Mouse (Mus musculus) neural tube, embryonic 13.5 days (tissue): ENCODE data around the gene Pbx3. TPM values are rescaled to one million over a fixed set of nuclear protein-coding genes. Genes with fewer than 3 reads are reported as not detected.

ENCODE experiments used
- ATAC-seq: fragments of 200-750 bp; cut with Nextera tagmentation; 2 replicates; pipeline ENCODE4 v1.8.0; 2017; ENCODE audit warnings: low read depth, mild to moderate bottlenecking, moderate TSS enrichment, moderate library complexity
- H3K27ac ChIP-seq: fragments of 300-500 bp; sonication (generic); replicated peaks from 2 replicates; pipeline ENCODE4 v1.5.1; 2015; ENCODE audit warnings: moderate library complexity, mild to moderate bottlenecking, inconsistent platforms
- H3K27me3 ChIP-seq: fragments of 300-500 bp; sonication (generic); 2 replicates; pipeline ENCODE4 v1.6.1; 2015; ENCODE audit warnings: mild to moderate bottlenecking, inconsistent platforms
- H3K36me3 ChIP-seq: fragments of 300-500 bp; sonication (generic); 2 replicates; pipeline ENCODE4 v1.6.1; 2015; ENCODE audit warnings: mild to moderate bottlenecking, inconsistent platforms
- H3K4me1 ChIP-seq: fragments of 300-500 bp; sonication (generic); replicated peaks from 2 replicates; pipeline ENCODE4 v1.6.1; 2015; ENCODE audit warnings: inconsistent platforms
- H3K4me2 ChIP-seq: fragments of 300-500 bp; sonication (generic); 2 replicates; pipeline ENCODE4 v1.6.1; 2015; ENCODE audit warnings: inconsistent platforms, mild to moderate bottlenecking, moderate library complexity
- H3K4me3 ChIP-seq: fragments of 300-500 bp; sonication (generic); 2 replicates; pipeline ENCODE4 v1.5.1; 2015; ENCODE audit warnings: mild to moderate bottlenecking, inconsistent platforms
- H3K9ac ChIP-seq: fragments of 300-500 bp; sonication (generic); 2 replicates; pipeline ENCODE4 v1.6.1; 2015; ENCODE audit warnings: moderate library complexity, mild to moderate bottlenecking, inconsistent platforms
- H3K9me3 ChIP-seq: fragments of 300-500 bp; sonication (generic); 2 replicates; pipeline ENCODE4 v1.6.1; 2016; ENCODE audit warnings: inconsistent platforms
- WGBS: fragments of 180-500 bp; shearing (Covaris S2); methylation state at CpG from one replicate; pipeline ENCODE4 v1.1.7; 2015; 5-methylcytosine and 5-hydroxymethylcytosine counted together
- polyA plus RNA-seq: library from polyadenylated mRNA; unstranded; fragments of >200 nt; fragmentation: Nextera tagmentation; extraction: Ambion mirVana; gene quantifications from 2 replicates; pipeline ENCODE4 v1.2.1, GENCODE M21; 2015

Pbx3 gene
- polyA plus RNA-seq, 1 experiment from 2014 or later, result 109 TPM

DNA sequence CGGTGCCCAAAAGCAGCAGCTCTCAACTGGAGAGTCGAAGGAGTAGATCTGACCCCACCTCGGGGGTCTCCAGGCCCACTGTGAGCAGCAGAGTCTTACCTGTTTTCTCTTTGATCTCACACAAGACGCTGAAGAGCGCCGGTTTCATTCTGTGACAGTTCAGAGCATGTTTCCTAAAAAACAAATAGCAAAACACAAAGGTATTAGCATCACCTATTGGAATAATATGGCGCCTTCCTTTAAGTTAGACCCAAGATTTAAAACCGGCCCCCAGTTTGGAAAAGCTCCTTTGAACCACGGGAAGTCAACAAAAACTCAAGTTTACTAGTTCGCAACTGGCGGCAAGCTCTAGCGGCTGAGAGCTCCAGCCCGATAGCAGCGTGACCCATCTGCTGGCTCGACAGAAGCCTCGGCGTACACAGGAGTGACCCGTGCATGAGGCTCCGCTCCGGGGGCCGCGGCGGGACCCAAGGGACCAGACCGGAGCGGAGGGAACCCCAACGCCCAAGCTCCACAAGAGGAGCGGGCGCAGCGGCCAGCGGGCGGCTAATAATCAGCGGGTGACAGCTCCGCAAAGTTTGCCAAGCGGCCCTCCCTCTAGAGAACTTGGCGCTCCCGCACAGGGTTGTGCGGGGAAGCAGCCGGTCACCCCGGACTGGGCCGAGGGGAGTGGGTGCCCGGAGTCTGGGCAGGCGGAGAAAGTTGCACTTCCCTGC is 2.1 kb downstream of the Pbx3 start:
- under 1% methylated on average over 42 of the region's 42 CpGs for WGBS
- Histone ChIP-seq H3K4me1 (peaks cover 44% of the 10 kb centered on the region), H3K27me3 (no peaks in the 10 kb centered on the region), H3K36me3 (no peaks in the 10 kb centered on the region), H3K9ac (peak overlapping the region; percentile 98), H3K4me2 (peak overlapping the region; percentile 94), H3K27ac (peak overlapping the region; percentile 99), H3K9me3 (no peaks in the 10 kb centered on the region), H3K4me3 (peak overlapping the region; percentile 77)
- ATAC-seq, result no peak

DNA sequence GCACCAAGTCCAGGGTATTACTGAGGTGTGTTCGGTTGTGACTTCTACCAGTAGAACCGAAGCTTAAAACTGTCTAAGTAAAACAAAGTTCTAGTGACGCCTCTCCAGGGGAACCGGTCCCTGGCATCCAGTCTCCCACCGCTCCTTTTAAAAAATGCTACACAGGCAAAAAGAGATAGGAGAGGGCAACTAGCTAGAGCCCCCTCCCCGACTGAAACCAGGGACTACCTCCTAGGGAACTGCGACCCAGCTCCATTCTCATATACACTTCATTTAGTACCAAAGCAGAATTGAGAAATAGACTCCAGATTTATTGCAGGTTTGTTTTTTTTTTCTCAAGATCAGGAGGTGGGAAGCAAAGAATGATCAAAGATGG is 2.6 kb downstream of the Pbx3 start:
- Histone ChIP-seq H3K9me3 (no peaks in the 10 kb centered on the region), H3K9ac (peak overlapping the region; percentile 98), H3K27ac (peak overlapping the region; percentile 99), H3K36me3 (no peaks in the 10 kb centered on the region), H3K4me2 (peak overlapping the region; percentile 94), H3K4me1 (peaks cover 44% of the 10 kb centered on the region), H3K4me3 (peak overlapping the region; percentile 77), H3K27me3 (no peaks in the 10 kb centered on the region)
- WGBS, result 5% methylated on average over 7 of the region's 7 CpGs
- no peak for ATAC-seq

DNA sequence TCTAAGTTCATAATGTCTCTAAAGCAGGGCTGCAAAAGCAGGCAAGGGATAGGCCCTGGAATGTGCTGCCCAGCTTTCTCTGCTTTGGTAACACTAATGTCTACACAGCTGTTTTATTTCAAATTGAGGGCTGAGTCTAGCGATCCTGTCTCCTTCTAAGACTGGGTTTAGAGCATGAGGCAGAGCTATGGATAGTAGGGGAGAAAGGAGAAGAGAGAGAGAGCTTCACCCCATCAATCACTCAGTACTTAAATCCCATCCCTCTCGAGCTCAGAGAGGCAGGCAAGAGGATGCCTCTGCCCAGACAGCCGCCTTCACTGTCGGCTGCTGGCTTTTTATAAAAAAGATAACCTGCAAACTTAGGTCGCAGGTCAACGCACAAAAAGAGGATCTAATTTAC is 4.5 kb downstream of the Pbx3 start:
- Histone ChIP-seq H3K27me3 (no peaks in the 10 kb centered on the region), H3K36me3 (no peaks in the 10 kb centered on the region), H3K9ac (peak overlapping the region; percentile 66), H3K4me3 (peak overlapping the region; percentile 37), H3K9me3 (no peaks in the 10 kb centered on the region), H3K27ac (peak overlapping the region; percentile 84), H3K4me1 (peaks cover 47% of the 10 kb centered on the region), H3K4me2 (peak overlapping the region; percentile 57)
- ATAC-seq, result no peak
- 21% methylated on average over 6 of the region's 6 CpGs for WGBS

DNA sequence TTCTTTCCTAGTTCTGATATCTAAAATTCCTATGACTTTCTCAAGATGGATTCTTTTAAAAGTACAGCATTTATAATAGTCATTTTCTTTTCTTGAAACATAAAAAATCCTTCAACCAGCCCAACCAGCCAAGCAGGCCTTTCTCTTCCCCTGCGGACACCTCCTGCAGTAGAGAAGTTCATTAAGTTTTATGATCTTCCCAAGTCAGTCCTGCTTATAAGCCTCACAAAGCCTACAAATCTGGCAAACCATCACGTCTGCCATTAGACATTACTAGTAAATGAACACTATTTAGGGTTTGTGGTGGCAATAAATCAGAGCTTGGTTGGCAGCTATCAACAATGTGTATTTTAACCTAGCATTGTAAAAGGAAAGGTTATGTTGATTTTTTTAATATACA is 5.9 kb downstream of the Pbx3 start:
- Histone ChIP-seq H3K9ac (0 out of 2 replicates have a peak overlapping the region, but pooled peaks have one; percentile 26), H3K4me2 (peak overlapping the region; percentile 48), H3K4me1 (peaks cover 46% of the 10 kb centered on the region), H3K9me3 (no peaks in the 10 kb centered on the region), H3K27me3 (no peaks in the 10 kb centered on the region), H3K27ac (no peak overlapping the region), H3K36me3 (no peaks in the 10 kb centered on the region), H3K4me3 (peak overlapping the region; percentile 23; the same call in 1 of the 2 replicates)
- WGBS, result 16% methylated on average over 2 of the region's 2 CpGs
- ATAC-seq, result no peak

DNA sequence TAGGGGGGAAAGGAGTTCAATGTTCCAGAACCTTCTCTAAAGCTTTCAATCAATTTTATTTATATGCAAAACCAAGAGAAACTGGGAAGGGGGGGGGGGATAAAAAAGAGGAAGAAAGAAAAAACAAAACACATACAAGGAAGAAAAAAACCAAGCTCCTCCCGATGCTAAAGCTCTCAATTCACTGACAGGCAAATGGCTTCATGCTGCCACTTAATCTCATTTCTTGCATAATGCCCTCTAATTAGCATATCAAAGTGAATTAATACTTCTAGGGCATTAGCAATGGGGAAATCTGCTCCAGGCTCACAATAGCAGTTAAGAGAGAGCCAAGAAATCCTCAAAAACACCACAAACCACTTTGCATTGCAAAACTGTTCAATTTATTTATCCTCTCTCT is 9.3 kb downstream of the Pbx3 start:
- Histone ChIP-seq H3K4me3 (no peak overlapping the region), H3K27me3 (no peaks in the 10 kb centered on the region), H3K9me3 (no peaks in the 10 kb centered on the region), H3K9ac (peak overlapping the region; percentile 38; the same call in 1 of the 2 replicates), H3K4me2 (peak overlapping the region; percentile 36), H3K4me1 (peaks cover 49% of the 10 kb centered on the region), H3K36me3 (no peaks in the 10 kb centered on the region), H3K27ac (peak overlapping the region; percentile 62)
- ATAC-seq, result no peak
- 0% methylated on average over 1 of the region's 1 CpGs for WGBS

DNA sequence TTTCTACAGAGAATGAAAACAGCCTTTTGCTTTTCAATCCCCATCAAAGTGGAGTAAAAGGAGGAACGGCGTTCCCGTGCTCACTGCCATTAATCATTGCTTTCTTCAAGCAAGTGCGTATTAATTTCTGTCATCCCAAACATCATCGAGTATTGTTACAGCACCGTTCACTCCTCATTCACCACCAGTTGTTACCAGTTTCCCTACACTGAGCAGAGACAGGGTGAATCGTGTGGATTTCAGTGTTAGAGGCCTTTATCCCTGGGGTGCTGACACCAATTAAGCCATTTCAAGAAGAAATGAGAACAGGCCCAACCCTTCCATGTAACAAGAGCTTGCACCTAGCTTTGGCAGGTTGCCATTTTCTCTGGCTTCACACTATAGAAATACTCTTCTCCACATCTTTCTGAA is 17.1 kb downstream of the Pbx3 start:
- Histone ChIP-seq H3K9me3 (no peaks in the 10 kb centered on the region), H3K9ac (peak overlapping the region; percentile 54), H3K4me2 (peak overlapping the region; percentile 18), H3K4me3 (no peak overlapping the region), H3K27ac (peak overlapping the region; percentile 74), H3K36me3 (no peaks in the 10 kb centered on the region), H3K27me3 (no peaks in the 10 kb centered on the region), H3K4me1 (peaks cover 56% of the 10 kb centered on the region)
- ATAC-seq, result no peak
- 15% methylated on average over 7 of the region's 7 CpGs for whole genome bisulfite sequencing

DNA sequence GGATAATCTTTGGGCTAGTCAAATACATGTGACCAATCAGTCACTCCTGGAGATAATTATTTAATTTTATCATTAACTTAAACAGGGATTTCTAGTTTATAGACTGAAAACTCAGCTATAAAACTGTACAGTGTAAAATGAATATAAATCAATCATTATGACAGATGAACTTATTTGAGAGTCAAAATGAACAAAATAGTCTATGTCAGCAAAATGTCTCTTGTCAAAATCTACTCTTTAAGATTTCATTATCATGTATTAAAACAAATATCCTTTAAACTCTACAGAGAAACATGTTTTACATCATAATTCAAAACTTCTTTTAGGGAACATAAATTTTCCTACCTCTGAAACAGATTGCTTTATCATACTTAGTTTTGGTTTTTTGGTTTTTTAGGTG is 20.9 kb downstream of the Pbx3 start:
- ATAC-seq, result no peak
- no peaks in the 10 kb centered on the region for H3K27me3 ChIP-seq
- no peak overlapping the region for H3K4me3 ChIP-seq
- no peak overlapping the region for H3K9ac ChIP-seq
- H3K27ac ChIP-seq, result no peak overlapping the region
- no peaks in the 10 kb centered on the region for H3K9me3 ChIP-seq
- H3K4me2 ChIP-seq, result no peak overlapping the region
- H3K36me3 ChIP-seq, result no peaks in the 10 kb centered on the region
- H3K4me1 ChIP-seq, result peaks cover 40% of the 10 kb centered on the region

DNA sequence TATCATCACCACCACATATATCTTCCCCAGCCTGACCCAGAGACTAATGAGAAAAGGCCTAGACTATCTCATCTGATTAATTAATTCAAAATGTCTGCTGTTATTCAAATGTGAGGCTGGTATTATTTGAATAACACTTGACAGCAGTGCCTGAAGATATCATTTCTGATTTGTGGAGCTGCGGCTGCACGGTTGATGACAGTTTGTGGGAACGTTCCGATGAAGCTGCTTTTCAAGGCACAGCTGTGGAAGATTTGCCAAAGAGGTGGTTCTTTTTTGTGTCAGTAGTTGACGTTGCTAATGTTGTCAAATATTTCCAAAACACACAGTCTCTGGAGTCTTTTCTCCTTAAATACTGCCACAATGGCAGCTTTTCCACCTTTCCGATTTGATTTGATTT is 25.8 kb downstream of the Pbx3 start:
- Histone ChIP-seq H3K4me1 (peaks cover 19% of the 10 kb centered on the region), H3K4me2 (no peak overlapping the region), H3K9me3 (no peaks in the 10 kb centered on the region), H3K9ac (no peak overlapping the region), H3K27ac (peak overlapping the region; percentile 7; the same call in 1 of the 2 replicates), H3K4me3 (no peak overlapping the region), H3K27me3 (no peaks in the 10 kb centered on the region), H3K36me3 (no peaks in the 10 kb centered on the region)
- no peak for ATAC-seq
- WGBS, result 38% methylated on average over 6 of the region's 6 CpGs

DNA sequence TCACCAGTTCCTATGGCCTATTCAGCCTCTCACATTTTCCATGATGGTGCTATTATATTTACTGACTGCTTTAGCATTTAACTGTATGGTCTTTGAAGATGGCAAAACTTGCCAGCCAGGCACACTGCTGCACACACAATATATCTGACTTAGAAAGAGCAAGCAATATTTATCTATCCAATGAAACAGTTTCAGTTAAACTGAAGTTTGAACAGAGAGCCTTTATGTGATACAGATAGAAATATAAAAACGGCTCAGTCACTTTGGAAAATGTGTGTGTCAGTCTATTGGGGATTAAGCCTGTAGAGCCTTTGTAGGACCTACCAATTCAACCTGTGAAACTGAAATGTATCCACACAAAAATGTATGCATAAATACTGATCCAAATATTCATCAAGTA is 74.3 kb downstream of the Pbx3 start:
- H3K9me3 ChIP-seq, result no peaks in the 10 kb centered on the region

DNA sequence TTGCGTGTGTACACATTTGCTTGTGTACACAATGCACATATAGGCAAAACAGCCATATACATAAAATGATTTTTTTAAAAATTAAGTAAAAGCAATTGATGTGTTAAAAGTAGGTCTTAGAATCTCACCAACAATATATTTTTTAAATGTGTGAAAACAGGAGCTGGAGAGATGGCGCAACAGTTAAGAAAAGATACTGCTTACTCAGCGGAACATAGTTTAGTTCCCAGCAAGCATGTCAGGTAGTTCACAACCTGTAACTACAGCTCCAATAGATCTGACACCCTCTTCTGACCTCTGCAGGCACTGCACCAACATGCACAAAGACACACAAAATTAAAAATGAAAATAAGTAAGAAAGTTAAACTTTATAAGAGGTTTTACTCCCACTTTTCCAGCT is 74.7 kb downstream of the Pbx3 start:
- Histone ChIP-seq H3K9me3 (no peaks in the 10 kb centered on the region), H3K9ac (no peak overlapping the region), H3K4me2 (no peak overlapping the region), H3K4me3 (no peak overlapping the region), H3K27me3 (no peaks in the 10 kb centered on the region), H3K36me3 (peaks cover 3% of the 10 kb centered on the region), H3K27ac (no peak overlapping the region), H3K4me1 (0 out of 2 replicates have a peak, but pooled peaks cover 3% of the 10 kb centered on the region)
- 97% methylated on average over 3 of the region's 3 CpGs for WGBS
- ATAC-seq, result no peak

More for the DNA sequence above, 74.3 kb downstream of the Pbx3 start:
- no peak overlapping the region for H3K4me3 ChIP-seq
- ATAC-seq, result no peak
- no peak overlapping the region for H3K9ac ChIP-seq
- peaks cover 3% of the 10 kb centered on the region for H3K36me3 ChIP-seq
- no peak overlapping the region for H3K4me2 ChIP-seq
- no peaks in the 10 kb centered on the region for H3K27me3 ChIP-seq
- WGBS, result 91% methylated on average over 1 of the region's 1 CpGs
- H3K27ac ChIP-seq, result no peak overlapping the region
- H3K4me1 ChIP-seq, result 0 out of 2 replicates have a peak, but pooled peaks cover 5% of the 10 kb centered on the region

DNA sequence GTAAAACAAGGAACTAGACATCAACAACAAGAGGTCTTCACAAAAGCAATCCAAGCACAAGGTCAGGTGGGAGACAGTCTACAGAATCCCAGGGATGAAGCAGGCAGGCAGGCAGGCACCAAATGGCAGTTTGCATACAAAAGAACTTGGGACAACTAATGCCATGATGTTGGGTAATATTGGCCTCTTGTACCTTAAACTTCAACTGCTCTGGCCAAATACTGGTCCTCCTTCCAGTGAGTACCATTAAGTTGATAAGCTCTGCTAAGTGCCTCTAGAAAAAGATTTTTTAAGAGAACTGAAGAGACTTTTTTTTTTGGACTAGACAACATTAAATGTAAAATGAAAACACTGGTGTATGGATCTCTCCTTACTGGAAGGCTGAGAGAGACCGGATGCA is 83.2 kb downstream of the Pbx3 start:
- ATAC-seq, result no peak
- Histone ChIP-seq H3K4me1 (peaks cover 36% of the 10 kb centered on the region), H3K27me3 (no peaks in the 10 kb centered on the region), H3K36me3 (no peaks in the 10 kb centered on the region), H3K4me2 (no peak overlapping the region), H3K9me3 (no peaks in the 10 kb centered on the region), H3K4me3 (no peak overlapping the region), H3K9ac (no peak overlapping the region), H3K27ac (peak overlapping the region; percentile 39)
- WGBS, result 78% methylated on average over 1 of the region's 1 CpGs

DNA sequence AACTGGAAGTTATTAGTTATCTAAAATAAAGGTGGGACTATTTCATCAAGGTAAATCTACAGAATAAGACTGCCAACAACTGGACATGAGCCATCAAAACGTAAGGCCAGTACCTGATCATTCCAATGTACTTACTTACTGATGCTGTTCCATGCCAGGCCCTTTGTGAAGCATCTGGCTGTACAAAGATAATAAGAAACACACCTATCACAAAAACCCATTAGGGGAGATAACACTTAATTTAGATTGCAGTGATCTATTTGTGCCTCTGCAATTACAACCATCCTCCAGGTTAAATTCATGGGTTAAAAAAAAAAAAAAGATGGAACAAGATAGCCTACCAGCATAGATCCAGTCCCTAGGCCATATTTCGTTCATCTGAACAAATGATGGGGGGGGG is 88.7 kb downstream of the Pbx3 start:
- no peaks in the 10 kb centered on the region for H3K36me3 ChIP-seq
- no peak overlapping the region for H3K9ac ChIP-seq
- H3K4me1 ChIP-seq, result peaks cover 67% of the 10 kb centered on the region
- no peak overlapping the region for H3K4me2 ChIP-seq
- H3K4me3 ChIP-seq, result no peak overlapping the region
- H3K9me3 ChIP-seq, result no peaks in the 10 kb centered on the region
- 73% methylated on average over 2 of the region's 2 CpGs for WGBS
- no peak for ATAC-seq
- H3K27ac ChIP-seq, result no peak overlapping the region
- H3K27me3 ChIP-seq, result no peaks in the 10 kb centered on the region

DNA sequence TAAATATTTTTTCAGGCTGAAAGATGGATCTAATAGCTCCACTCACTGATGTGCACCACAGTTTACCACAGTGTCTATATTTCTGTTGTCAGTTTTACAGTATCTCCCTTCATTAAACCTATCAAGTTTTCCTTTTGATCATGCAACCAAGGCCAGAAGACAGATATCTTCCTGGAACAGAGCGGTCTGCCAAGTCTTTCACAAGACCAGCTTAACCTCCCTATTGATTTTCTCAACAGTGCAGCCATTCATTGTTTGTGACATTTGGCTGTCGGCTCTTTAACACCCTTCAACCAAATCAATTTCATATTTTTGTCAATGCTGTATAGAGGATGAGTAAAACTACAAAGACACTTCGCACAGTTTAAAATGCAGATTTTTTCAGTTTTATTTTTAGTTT is 91.9 kb downstream of the Pbx3 start:
- no peak overlapping the region for H3K27ac ChIP-seq
- ATAC-seq, result no peak
- H3K4me3 ChIP-seq, result no peak overlapping the region
- peaks cover 66% of the 10 kb centered on the region for H3K4me1 ChIP-seq
- no peaks in the 10 kb centered on the region for H3K9me3 ChIP-seq
- H3K27me3 ChIP-seq, result no peaks in the 10 kb centered on the region
- WGBS, result 55% methylated on average over 3 of the region's 3 CpGs
- H3K9ac ChIP-seq, result no peak overlapping the region
- H3K4me2 ChIP-seq, result no peak overlapping the region
- H3K36me3 ChIP-seq, result no peaks in the 10 kb centered on the region
